Mouse (Mus musculus) myocyte (in vitro differentiated cells): ENCODE measurements around the gene Eps8. TPM values are rescaled to one million over a fixed set of nuclear protein-coding genes. Genes with fewer than 3 reads are reported as not detected.

Experiments
- H3K27me3 ChIP-seq: one replicate; pipeline ENCODE4 v1.6.1; 2011; ENCODE audit not compliant: control insufficient read depth, insufficient read depth, insufficient read length
- H3K36me3 ChIP-seq: one replicate; pipeline ENCODE4 v1.6.1; 2011; ENCODE audit not compliant: control insufficient read depth, insufficient read depth
- H3K4me2 ChIP-seq: one replicate; pipeline ENCODE4 v1.6.1; 2011; ENCODE audit warnings: low read depth, control low read depth
- H3K4me3 ChIP-seq: one replicate; pipeline ENCODE4 v1.5.1; 2011; ENCODE audit warnings: mild to moderate bottlenecking, control low read depth, moderate library complexity
- H3K79me2 ChIP-seq: one replicate; pipeline ENCODE4 v1.6.1; 2011; ENCODE audit not compliant: control insufficient read depth, insufficient read depth
- H3ac ChIP-seq: one replicate; pipeline ENCODE4 v1.6.1; 2011; ENCODE audit not compliant: control insufficient read depth, insufficient read length
- CEBPB ChIP-seq: IDR thresholded peaks from 2 replicates; pipeline ENCODE4 v1.6.1; 2011; ENCODE audit warnings: mild to moderate bottlenecking, moderate library complexity; ENCODE audit not compliant: poor library complexity, insufficient read depth, severe bottlenecking
- E2F4 ChIP-seq: IDR thresholded peaks from one replicate; pipeline ENCODE4 v1.6.1; 2011; ENCODE audit warnings: mild to moderate bottlenecking, control low read depth, moderate library complexity; ENCODE audit not compliant: insufficient read depth
- MAX ChIP-seq: IDR thresholded peaks from one replicate; pipeline ENCODE4 v1.6.1; 2011; ENCODE audit warnings: low read depth, mild to moderate bottlenecking, control low read depth
- MYOD1 ChIP-seq, 3 experiments: IDR thresholded peaks; one replicate each; pipeline ENCODE4 v1.6.1; 2011; ENCODE audit warnings: control low read depth in 2 of 3, low read depth in 2 of 3, mild to moderate bottlenecking in 2 of 3, moderate library complexity in 1 of 3; ENCODE audit not compliant: insufficient read length in 2 of 3, control insufficient read depth in 1 of 3
- MYOG ChIP-seq, 3 experiments: IDR thresholded peaks; one replicate each; pipeline ENCODE4 v1.6.1; 2011; ENCODE audit warnings: control low read depth in 2 of 3, low read depth in 2 of 3, mild to moderate bottlenecking in 2 of 3; ENCODE audit not compliant: insufficient read length in 2 of 3, control insufficient read depth in 1 of 3, insufficient read depth in 1 of 3
- POLR2A ChIP-seq: IDR thresholded peaks from one replicate; pipeline ENCODE4 v1.6.1; 2011; ENCODE audit warnings: low read depth, mild to moderate bottlenecking, control low read depth, moderate library complexity; ENCODE audit not compliant: insufficient read length
- POLR2AphosphoS2 ChIP-seq: IDR thresholded peaks from one replicate; pipeline ENCODE4 v1.6.1; 2011; ENCODE audit warnings: low read depth, control low read depth; ENCODE audit not compliant: insufficient read length
- REST ChIP-seq: IDR thresholded peaks from one replicate; pipeline ENCODE4 v1.6.1; 2011; ENCODE audit warnings: mild to moderate bottlenecking, control low read depth, moderate library complexity; ENCODE audit not compliant: insufficient read depth, insufficient read length
- SRF ChIP-seq: IDR thresholded peaks from one replicate; pipeline ENCODE4 v1.6.1; 2011; ENCODE audit warnings: low read depth; ENCODE audit not compliant: control insufficient read depth, insufficient read length
- TCF12 ChIP-seq: IDR thresholded peaks from one replicate; pipeline ENCODE4 v1.6.1; 2011; ENCODE audit warnings: mild to moderate bottlenecking, control low read depth; ENCODE audit not compliant: poor library complexity, insufficient read depth, severe bottlenecking
- TCF3 ChIP-seq: IDR thresholded peaks from one replicate; pipeline ENCODE4 v1.6.1; 2011; ENCODE audit warnings: low read depth, control low read depth; ENCODE audit not compliant: insufficient read length
- USF1 ChIP-seq: IDR thresholded peaks from one replicate; pipeline ENCODE4 v1.6.1; 2011; ENCODE audit warnings: low read depth, mild to moderate bottlenecking, control low read depth, moderate library complexity
- polyA plus RNA-seq: library from polyadenylated mRNA; unstranded; fragments of >200 nt; fragmentation: generic; extraction: Trizol; gene quantifications from one replicate; pipeline ENCODE4 v1.2.1, GENCODE M21; 2012; ENCODE audit warnings: missing spikeins

The Eps8 gene
- polyA plus RNA-seq, 1 experiment = 12.4 TPM

DNA sequence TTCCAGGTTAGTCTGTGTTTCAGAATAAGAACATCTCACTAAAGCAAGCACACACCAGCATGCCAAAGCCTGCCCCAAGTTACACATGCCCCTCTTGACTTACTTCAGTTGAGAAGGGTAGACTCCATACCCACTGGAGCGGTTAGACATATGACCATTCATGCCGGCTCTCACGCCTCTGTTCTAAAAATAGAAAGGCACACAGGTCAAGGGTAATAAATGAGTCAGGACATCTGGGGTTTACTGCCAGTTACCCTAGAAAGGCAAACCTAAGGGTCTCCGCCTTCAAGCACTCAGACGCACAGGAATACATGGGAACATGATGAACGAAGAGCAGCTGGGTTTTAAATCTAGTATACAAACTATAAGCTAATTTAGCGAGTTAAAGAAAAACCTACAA, 115.5 kb downstream of the Eps8 start:
- H3K27me3 ChIP-seq = no peaks in the 10 kb centered on the region
- H3K36me3 ChIP-seq = no peaks in the 10 kb centered on the region
- no peak overlapping the region for H3ac ChIP-seq
- no peak overlapping the region for H3K4me3 ChIP-seq
- TF ChIP-seq MYOD1 (IDR thresholded peaks at IDR 0.05; ENCODE audit: control insufficient read depth in 1 of 3, insufficient read length in 2 of 3, low read depth in 2 of 3) (no peak), SRF (no peak), MYOG (IDR thresholded peaks at IDR 0.05; ENCODE audit: control insufficient read depth in 1 of 3, insufficient read depth in 1 of 3, insufficient read length in 2 of 3, low read depth in 2 of 3) (no peak), TCF3 (no peak), USF1 (no peak), REST (no peak), POLR2AphosphoS2 (no peak), E2F4 (no peak), POLR2A (no peak), CEBPB (no peak), MAX (no peak), TCF12 (no peak)
- no peaks in the 10 kb centered on the region for H3K79me2 ChIP-seq
- H3K4me2 ChIP-seq = no peak overlapping the region

- Histone ChIP-seq H3K79me2 (no peaks in the 10 kb centered on the region), H3K36me3 (no peaks in the 10 kb centered on the region), H3K27me3 (no peaks in the 10 kb centered on the region), H3K4me2 (no peak overlapping the region), H3ac (no peak overlapping the region), H3K4me3 (no peak overlapping the region)
- TF ChIP-seq SRF (no peak), POLR2AphosphoS2 (no peak), MYOD1 (IDR thresholded peaks at IDR 0.05; ENCODE audit: control insufficient read depth in 1 of 3, insufficient read length in 2 of 3, low read depth in 2 of 3) (no peak), CEBPB (no peak)
Measured at GRCm38 (mm10) chr6:137532758-137533157, 121.9 kb downstream of the Eps8 start.

- H3K4me3 ChIP-seq = no peak overlapping the region
- no peak overlapping the region for H3K4me2 ChIP-seq
- no peak overlapping the region for H3ac ChIP-seq
- no peaks in the 10 kb centered on the region for H3K79me2 ChIP-seq
- H3K27me3 ChIP-seq = no peaks in the 10 kb centered on the region
- H3K36me3 ChIP-seq = no peaks in the 10 kb centered on the region
- TF ChIP-seq MYOG (IDR thresholded peaks at IDR 0.05; ENCODE audit: control insufficient read depth in 1 of 3, insufficient read depth in 1 of 3, insufficient read length in 2 of 3, low read depth in 2 of 3) = no peak
- no peak for TF ChIP-seq MAX
- no peak for TF ChIP-seq REST
- TF ChIP-seq E2F4 = no peak
- no peak for TF ChIP-seq USF1
- TF ChIP-seq CEBPB = no peak
- TF ChIP-seq TCF3 = no peak
- no peak for TF ChIP-seq POLR2A
- no peak for TF ChIP-seq SRF
- no peak for TF ChIP-seq POLR2AphosphoS2
- no peak for TF ChIP-seq TCF12
- no peak for TF ChIP-seq MYOD1 (IDR thresholded peaks at IDR 0.05; ENCODE audit: control insufficient read depth in 1 of 3, insufficient read length in 2 of 3, low read depth in 2 of 3)
Measured at GRCm38 (mm10) chr6:137525769-137526168, 128.9 kb downstream of the Eps8 start.

DNA sequence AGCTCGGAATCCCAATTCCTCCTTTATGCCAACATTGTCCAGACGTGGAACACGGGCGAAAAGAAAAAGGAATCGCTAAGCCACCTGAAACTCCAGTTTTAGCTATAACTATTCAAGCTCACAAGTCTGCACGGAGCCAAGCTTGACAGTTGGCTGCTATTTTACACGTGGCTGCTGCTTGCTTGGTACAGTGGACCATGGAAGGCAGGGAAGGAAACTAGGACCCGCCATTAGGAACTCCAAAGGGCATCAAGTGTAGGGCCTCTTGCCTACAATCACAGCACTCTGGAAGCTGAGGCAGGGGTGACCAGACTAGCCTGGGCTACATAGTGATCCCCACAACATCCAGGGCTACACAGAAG, 134.4 kb downstream of the Eps8 start:
- Histone ChIP-seq H3K4me2 (peak overlapping the region; percentile 74), H3K36me3 (no peaks in the 10 kb centered on the region), H3K79me2 (peaks cover 3% of the 10 kb centered on the region), H3ac (no peak overlapping the region), H3K27me3 (no peaks in the 10 kb centered on the region), H3K4me3 (peak overlapping the region; percentile 24)
- TF ChIP-seq POLR2AphosphoS2 (no peak), REST (no peak), CEBPB (no peak), TCF12 (no peak), MYOG (IDR thresholded peaks at IDR 0.05; ENCODE audit: control insufficient read depth in 1 of 3, insufficient read depth in 1 of 3, insufficient read length in 2 of 3, low read depth in 2 of 3) (no peak), SRF (no peak), TCF3 (no peak), POLR2A (no peak), MYOD1 (IDR thresholded peaks at IDR 0.05; ENCODE audit: control insufficient read depth in 1 of 3, insufficient read length in 2 of 3, low read depth in 2 of 3) (no peak), E2F4 (no peak), USF1 (no peak)

DNA sequence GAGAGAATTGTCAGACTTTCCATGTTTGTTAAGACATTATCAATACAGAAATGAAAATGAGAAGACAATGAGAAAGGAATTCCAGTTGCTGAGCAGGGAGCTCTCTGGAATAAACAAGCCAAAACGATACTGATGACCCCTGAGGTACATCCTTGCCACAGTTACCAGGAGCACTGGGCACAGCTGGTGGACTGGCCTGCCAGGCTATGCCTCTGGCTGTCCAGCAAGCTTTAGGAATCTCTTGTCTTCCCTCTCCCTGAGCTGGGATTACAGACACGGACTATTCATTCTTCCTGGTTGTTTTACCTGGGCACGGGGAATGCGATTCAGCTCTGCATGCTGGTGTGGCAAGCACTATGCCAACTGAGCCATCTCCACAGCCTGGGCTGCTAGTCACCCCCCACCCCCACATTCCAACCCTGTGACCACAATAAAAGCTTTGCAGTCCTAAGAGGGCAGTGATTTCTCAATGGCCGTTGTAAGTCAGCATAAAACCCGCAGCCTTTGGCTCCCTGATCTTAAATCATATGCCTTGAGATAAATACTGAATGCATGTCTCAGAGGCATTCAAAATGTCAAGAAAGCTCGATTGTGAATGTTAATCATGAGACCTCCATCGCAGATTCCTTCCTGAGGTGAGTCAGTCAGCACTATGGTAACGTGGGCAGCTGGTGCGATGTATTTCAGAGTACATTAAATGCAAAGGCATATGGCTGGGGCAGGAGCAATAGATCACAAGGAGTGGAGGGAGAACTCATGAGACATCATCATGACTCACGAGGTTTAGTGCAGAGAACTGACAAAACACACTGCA, 134.9 kb downstream of the Eps8 start:
- Histone ChIP-seq H3K4me3 (peak overlapping the region; percentile 24), H3ac (no peak overlapping the region), H3K27me3 (no peaks in the 10 kb centered on the region), H3K36me3 (no peaks in the 10 kb centered on the region), H3K4me2 (peak overlapping the region; percentile 74), H3K79me2 (peaks cover 3% of the 10 kb centered on the region)
- peak; percentile 53 for TF ChIP-seq POLR2A
- no peak for TF ChIP-seq MYOD1 (IDR thresholded peaks at IDR 0.05; ENCODE audit: control insufficient read depth in 1 of 3, insufficient read length in 2 of 3, low read depth in 2 of 3)
- TF ChIP-seq CEBPB = peak; percentile 90
- TF ChIP-seq SRF = no peak
- peak in 1 of 3 experiments; percentile 15 for TF ChIP-seq MYOG (IDR thresholded peaks at IDR 0.05; ENCODE audit: control insufficient read depth in 1 of 3, insufficient read depth in 1 of 3, insufficient read length in 2 of 3, low read depth in 2 of 3)
